Mouse (Mus musculus) lung, postnatal 0 days (tissue): Measurements from ENCODE around the gene Phlpp1. TPM values are rescaled to one million over a fixed set of nuclear protein-coding genes. Genes with fewer than 3 reads are reported as not detected.

ENCODE experiments used
- ATAC-seq: fragments of 200-750 bp; cut with Nextera tagmentation; 2 replicates; pipeline ENCODE4 v1.8.0; 2017; ENCODE audit warnings: moderate library complexity
- DNase-seq: peaks from one replicate; pipeline ENCODE4 v3.0.0-alpha.2; 2016; ENCODE audit warnings: low spot score
- H3K27ac ChIP-seq: fragments of 300-500 bp; sonication (generic); 2 replicates; pipeline ENCODE4 v1.5.1; 2014; ENCODE audit warnings: antibody characterized with exemption, mild to moderate bottlenecking, low read length, mixed read lengths
- H3K27me3 ChIP-seq: fragments of 300-500 bp; sonication (generic); replicated peaks from 2 replicates; pipeline ENCODE4 v1.6.1; 2014; ENCODE audit warnings: low read length, mixed read lengths; ENCODE audit not compliant: insufficient read depth
- H3K36me3 ChIP-seq: fragments of 300-500 bp; sonication (generic); 2 replicates; pipeline ENCODE4 v1.6.1; 2014; ENCODE audit warnings: low read length, mixed read lengths; ENCODE audit not compliant: insufficient read depth
- H3K4me1 ChIP-seq: fragments of 300-500 bp; sonication (generic); 2 replicates; pipeline ENCODE4 v1.6.1; 2014; ENCODE audit warnings: antibody characterized with exemption, low read depth, low read length, mixed read lengths; ENCODE audit not compliant: insufficient read depth
- H3K4me2 ChIP-seq: fragments of 300-500 bp; sonication (generic); replicated peaks from 2 replicates; pipeline ENCODE4 v1.6.1; 2014; ENCODE audit warnings: low read depth, mild to moderate bottlenecking, low read length, moderate library complexity, mixed read lengths
- H3K4me3 ChIP-seq: fragments of 300-500 bp; sonication (generic); 2 replicates; pipeline ENCODE4 v1.5.1; 2014; ENCODE audit warnings: low read depth, low read length
- H3K9ac ChIP-seq: fragments of 300-500 bp; sonication (generic); replicated peaks from 2 replicates; pipeline ENCODE4 v1.6.1; 2014; ENCODE audit warnings: low read depth, mild to moderate bottlenecking
- H3K9me3 ChIP-seq: fragments of 300-500 bp; sonication (generic); 2 replicates; pipeline ENCODE4 v1.6.1; 2016; ENCODE audit warnings: low read length, mixed read lengths
- CTCF ChIP-seq: IDR thresholded peaks from 2 replicates; pipeline ENCODE4 v1.5.1; 2016; ENCODE audit warnings: antibody characterized with exemption, mild to moderate bottlenecking
- EP300 ChIP-seq: IDR thresholded peaks from 2 replicates; pipeline ENCODE4 v1.6.1; 2016; ENCODE audit warnings: antibody characterized with exemption, mild to moderate bottlenecking, control low read depth
- WGBS: fragments of 180-500 bp; shearing (Covaris S2); extraction: QIAGEN DNeasy Blood & Tissue Kit; methylation state at CpG from one replicate; pipeline ENCODE4 v1.1.7; 2014; 5-methylcytosine and 5-hydroxymethylcytosine counted together
- polyA plus RNA-seq: library from polyadenylated mRNA; unstranded; fragments of >200 nt; fragmentation: Nextera tagmentation; extraction: Ambion mirVana; gene quantifications from 2 replicates; pipeline ENCODE4 v1.2.1, GENCODE M21; 2015

Phlpp1 gene
- polyA plus RNA-seq, 1 experiment from 2014 or later: 4.3 TPM

DNA sequence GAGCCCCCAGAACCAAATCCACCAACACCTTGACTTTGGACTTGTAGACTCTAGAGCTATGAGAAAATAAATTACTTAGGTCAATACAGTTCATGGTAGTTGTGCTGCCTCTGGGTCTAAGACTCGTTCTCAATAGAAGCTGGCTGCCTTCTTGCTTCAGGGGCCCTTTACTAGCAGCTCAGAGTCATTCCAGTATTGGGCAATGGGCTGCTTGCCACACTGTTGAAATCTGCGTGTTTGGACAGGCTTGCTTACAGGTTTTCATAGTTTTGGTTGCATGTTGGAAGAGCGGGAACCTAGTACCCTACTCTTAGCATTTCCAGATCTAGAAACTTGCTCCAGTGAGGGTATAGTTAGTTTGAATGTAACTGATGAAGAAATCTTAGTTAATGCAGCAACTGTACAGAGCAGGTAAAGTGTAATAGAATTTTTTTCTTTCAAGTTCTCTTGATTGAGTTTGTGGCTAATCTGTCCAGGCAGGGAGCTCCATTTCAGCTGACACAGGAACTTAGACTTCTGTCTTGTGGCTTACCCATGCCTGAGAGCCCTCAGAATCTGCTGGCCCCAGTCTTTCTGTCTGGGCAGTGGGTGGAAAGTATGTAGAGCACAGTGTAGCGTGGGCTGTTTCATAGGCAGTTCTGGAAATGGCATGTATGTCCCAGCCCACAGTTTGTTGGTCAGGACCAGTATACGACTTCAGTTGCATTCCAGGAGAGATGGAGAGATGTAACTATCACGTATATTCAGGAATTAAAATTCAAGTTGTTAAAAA lies 96.7 kb downstream of the Phlpp1 start:
- H3K27ac ChIP-seq: no peak overlapping the region
- H3K27me3 ChIP-seq: no peaks in the 10 kb centered on the region
- peak; percentile 56 for ATAC-seq
- H3K4me3 ChIP-seq: no peak overlapping the region
- WGBS: 78% methylated on average over 6 of the region's 6 CpGs
- no peaks in the 10 kb centered on the region for H3K4me1 ChIP-seq
- TF ChIP-seq CTCF (no peak), EP300 (no peak)
- H3K9me3 ChIP-seq: no peaks in the 10 kb centered on the region
- peak; percentile 60 for DNase-seq
- H3K36me3 ChIP-seq: no peaks in the 10 kb centered on the region
- H3K4me2 ChIP-seq: no peak overlapping the region
- H3K9ac ChIP-seq: no peak overlapping the region

DNA sequence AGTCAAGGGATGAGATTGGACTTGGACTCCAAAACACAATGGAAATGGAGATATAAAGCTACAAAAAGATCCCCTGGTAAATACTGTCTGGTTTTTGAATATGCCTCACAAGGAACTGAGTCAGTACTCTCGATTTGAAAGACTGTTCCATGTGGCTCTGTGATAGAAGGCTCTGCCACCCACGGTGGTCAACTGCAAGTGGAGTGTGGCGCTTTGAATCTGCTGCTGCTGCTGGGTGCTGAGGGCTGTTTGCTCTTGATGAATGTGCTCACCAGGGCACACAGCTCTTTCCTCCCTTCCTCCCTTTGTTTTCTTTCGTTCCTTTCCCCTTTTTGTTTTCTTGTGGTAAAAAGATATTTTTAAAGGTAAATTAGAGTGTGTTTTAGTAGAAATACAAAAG lies 97.8 kb downstream of the Phlpp1 start:
- Histone ChIP-seq H3K27me3 (no peaks in the 10 kb centered on the region), H3K9me3 (no peaks in the 10 kb centered on the region), H3K9ac (no peak overlapping the region), H3K27ac (no peak overlapping the region), H3K4me2 (no peak overlapping the region), H3K4me1 (no peaks in the 10 kb centered on the region), H3K4me3 (no peak overlapping the region), H3K36me3 (no peaks in the 10 kb centered on the region)
- TF ChIP-seq CTCF (no peak), EP300 (no peak)
- ATAC-seq (no peak), DNase-seq (no peak)
- 39% methylated on average over 4 of the region's 4 CpGs for WGBS

DNA sequence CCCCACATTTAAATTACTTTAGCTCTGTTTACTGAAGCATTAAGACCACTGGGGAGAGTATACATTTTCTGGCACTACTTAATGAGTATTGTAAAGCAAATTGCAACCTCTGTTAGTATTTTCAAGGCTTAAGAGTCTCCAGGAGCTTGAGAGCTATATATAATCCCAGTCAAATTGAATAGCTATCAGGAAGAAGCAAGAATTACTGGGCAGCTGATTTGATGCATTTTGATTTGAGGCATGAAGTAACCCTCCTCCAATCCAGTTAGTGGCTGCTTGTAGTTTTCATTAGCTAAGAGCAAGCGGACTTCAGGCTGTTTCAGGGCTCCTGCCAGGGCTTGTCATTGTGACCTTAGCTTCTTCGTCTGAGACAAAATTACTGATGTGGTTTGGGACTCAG lies 101.4 kb downstream of the Phlpp1 start:
- no peaks in the 10 kb centered on the region for H3K27me3 ChIP-seq
- 86% methylated on average over 2 of the region's 2 CpGs for WGBS
- H3K4me1 ChIP-seq: peaks cover under 1% of the 10 kb centered on the region; the same call in 1 of the 2 replicates
- H3K27ac ChIP-seq: no peak overlapping the region
- no peak overlapping the region for H3K4me3 ChIP-seq
- no peaks in the 10 kb centered on the region for H3K36me3 ChIP-seq
- H3K9ac ChIP-seq: no peak overlapping the region
- H3K9me3 ChIP-seq: no peaks in the 10 kb centered on the region
- DNase-seq (no peak), ATAC-seq (no peak)
- H3K4me2 ChIP-seq: no peak overlapping the region
- TF ChIP-seq EP300: no peak
- TF ChIP-seq CTCF: no peak

DNA sequence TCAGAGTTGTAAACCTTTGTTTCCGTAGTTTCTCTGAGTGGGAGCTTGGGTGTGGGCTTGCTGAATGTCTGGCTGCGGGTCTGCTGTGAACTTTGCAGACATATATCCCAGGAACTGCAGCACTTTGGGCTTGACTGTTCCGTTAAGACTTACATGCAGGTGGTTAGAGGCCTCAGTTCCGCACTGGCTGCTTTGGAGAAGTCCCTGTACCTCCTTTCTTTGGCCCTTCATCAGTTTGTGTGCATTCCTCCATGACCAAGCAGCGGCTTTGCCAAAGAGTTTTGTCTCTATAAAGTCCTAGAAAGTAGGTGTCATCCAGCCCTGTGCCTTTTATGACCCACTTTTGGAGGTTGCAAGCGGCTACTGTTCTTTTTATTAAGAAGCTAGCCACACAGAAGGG lies 102.2 kb downstream of the Phlpp1 start:
- Histone ChIP-seq H3K9ac (no peak overlapping the region), H3K27ac (no peak overlapping the region), H3K4me1 (peaks cover 5% of the 10 kb centered on the region; the same call in 1 of the 2 replicates), H3K4me3 (no peak overlapping the region), H3K9me3 (no peaks in the 10 kb centered on the region), H3K27me3 (no peaks in the 10 kb centered on the region), H3K36me3 (no peaks in the 10 kb centered on the region), H3K4me2 (no peak overlapping the region)
- no peak for DNase-seq
- TF ChIP-seq CTCF (no peak), EP300 (no peak)
- WGBS: 90% methylated on average over 6 of the region's 6 CpGs
- ATAC-seq: no peak

- Histone ChIP-seq H3K36me3 (no peaks in the 10 kb centered on the region), H3K4me3 (no peak overlapping the region), H3K27ac (no peak overlapping the region), H3K4me1 (peaks cover 5% of the 10 kb centered on the region; the same call in 1 of the 2 replicates), H3K4me2 (no peak overlapping the region), H3K9ac (no peak overlapping the region), H3K27me3 (no peaks in the 10 kb centered on the region), H3K9me3 (no peaks in the 10 kb centered on the region)
- 44% methylated on average over 10 of the region's 10 CpGs for WGBS
- no peak for ATAC-seq
- DNase-seq: peak; percentile 21
- TF ChIP-seq EP300 (no peak), CTCF (no peak)
These were observed 103.0 kb downstream of the Phlpp1 start for GRCm38 (mm10) chr1:106274561-106275001.

DNA sequence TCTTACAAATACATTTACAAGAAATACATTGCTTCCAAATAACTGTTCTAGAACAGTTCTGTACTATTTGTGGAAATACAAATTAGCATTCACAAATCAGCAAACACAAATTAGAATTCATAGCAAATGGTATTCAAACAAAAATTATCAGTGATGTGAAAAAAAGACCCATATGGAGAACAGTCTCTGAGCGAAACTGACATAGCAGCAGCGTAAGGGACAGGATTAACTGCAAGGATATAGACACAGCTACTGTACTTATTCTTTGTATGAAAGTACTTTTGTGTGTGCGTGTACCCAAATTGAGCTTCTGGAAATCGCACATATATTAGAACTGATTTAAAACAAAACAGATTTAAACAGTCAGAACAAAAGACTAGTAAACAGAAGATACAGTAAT lies 103.6 kb downstream of the Phlpp1 start:
- H3K27me3 ChIP-seq: no peaks in the 10 kb centered on the region
- no peaks in the 10 kb centered on the region for H3K9me3 ChIP-seq
- no peak for ATAC-seq

More for the DNA sequence above, 103.6 kb downstream of the Phlpp1 start:
- H3K9ac ChIP-seq: no peak overlapping the region
- H3K27ac ChIP-seq: no peak overlapping the region
- no peak for DNase-seq
- WGBS: 83% methylated on average over 4 of the region's 4 CpGs
- no peak overlapping the region for H3K4me2 ChIP-seq
- H3K4me3 ChIP-seq: no peak overlapping the region
- TF ChIP-seq EP300 (no peak), CTCF (no peak)
- no peaks in the 10 kb centered on the region for H3K36me3 ChIP-seq
- peaks cover 5% of the 10 kb centered on the region; the same call in 1 of the 2 replicates for H3K4me1 ChIP-seq
